Mouse (Mus musculus): ENCODE results near the gene Gsc2. TPM values are rescaled to one million over a fixed set of nuclear protein-coding genes. Genes with fewer than 3 reads are reported as not detected.

Gene Gsc2
- polyA plus RNA-seq, 1 experiment = not detected

- H3K4me3 ChIP-seq (ENCODE audit: insufficient read depth, low read length) = no peak overlapping the region
- H3K27ac ChIP-seq (ENCODE audit: insufficient read depth, low read length) = no peak overlapping the region
- H3K4me1 ChIP-seq (ENCODE audit: control insufficient read depth, insufficient read depth, low read length) = peaks cover 2% of the 10 kb centered on the region
- TF ChIP-seq CTCF (IDR thresholded peaks at IDR 0.05; ENCODE audit: borderline replicate concordance, insufficient read depth, low read length) = no peak
Observed at GRCm38 (mm10) chr16:17872995-17873394, 41.9 kb downstream of the Gsc2 start.

- TF ChIP-seq CTCF (IDR thresholded peaks at IDR 0.05; ENCODE audit: borderline replicate concordance, insufficient read depth, low read length) (no peak), POLR2A (IDR thresholded peaks at IDR 0.05; ENCODE audit: low read depth, low read length) (no peak)
- Histone ChIP-seq H3K4me1 (ENCODE audit: control insufficient read depth, insufficient read depth, low read length) (peaks cover 2% of the 10 kb centered on the region; the same call in 1 of the 2 replicates), H3K27ac (ENCODE audit: insufficient read depth, low read length) (no peak overlapping the region)
Observed at GRCm38 (mm10) chr16:17871248-17871647, 43.6 kb downstream of the Gsc2 start.

GRCm38 (mm10) chr16:17865770-17866169 lies 49.1 kb downstream of the Gsc2 start:
- TF ChIP-seq POLR2A (IDR thresholded peaks at IDR 0.05; ENCODE audit: low read depth, low read length) (no peak), CTCF (IDR thresholded peaks at IDR 0.05; ENCODE audit: borderline replicate concordance, insufficient read depth, low read length) (no peak)
- Histone ChIP-seq H3K27ac (ENCODE audit: insufficient read depth, low read length) (no peak overlapping the region), H3K4me3 (ENCODE audit: insufficient read depth, low read length) (no peak overlapping the region), H3K4me1 (ENCODE audit: control insufficient read depth, insufficient read depth, low read length) (no peaks in the 10 kb centered on the region)

More at GRCm38 (mm10) chr16:17871248-17871647, 43.6 kb downstream of the Gsc2 start:
- H3K4me3 ChIP-seq (ENCODE audit: insufficient read depth, low read length) = no peak overlapping the region

- Histone ChIP-seq H3K4me1 (ENCODE audit: control insufficient read depth, insufficient read depth, low read length) (no peaks in the 10 kb centered on the region), H3K27ac (ENCODE audit: insufficient read depth, low read length) (no peak overlapping the region), H3K4me3 (ENCODE audit: insufficient read depth, low read length) (no peak overlapping the region)
- TF ChIP-seq POLR2A (IDR thresholded peaks at IDR 0.05; ENCODE audit: low read depth, low read length) (no peak), CTCF (IDR thresholded peaks at IDR 0.05; ENCODE audit: borderline replicate concordance, insufficient read depth, low read length) (no peak)
Observed at GRCm38 (mm10) chr16:17865293-17865692, 49.6 kb downstream of the Gsc2 start.

Other genes starting within 250 kb of the Gsc2 start
- 65.3 and 67.2 TPM in 2 replicates for gene Med15, start 182.2 kb downstream of the Gsc2 start, polyA plus RNA-seq (2011; ENCODE audit: insufficient read length, low read depth, missing spikeins)
- 53.4 and 63.8 TPM in 2 replicates for gene Klhl22, start 155.4 kb downstream of the Gsc2 start, polyA plus RNA-seq (2011; ENCODE audit: insufficient read length, low read depth, missing spikeins)
- 46.1 and 46.5 TPM in 2 replicates for gene Scarf2, start 117.8 kb downstream of the Gsc2 start, polyA plus RNA-seq (2011; ENCODE audit: insufficient read length, low read depth, missing spikeins)
- gene B830017H08Rik, start 81.9 kb downstream of the Gsc2 start, polyA plus RNA-seq (2011; ENCODE audit: insufficient read length, low read depth, missing spikeins) = not detected in 2 replicates
- 0.90 and 1.4 TPM in 2 replicates for gene Car15, start 76.7 kb downstream of the Gsc2 start, polyA plus RNA-seq (2011; ENCODE audit: insufficient read length, low read depth, missing spikeins)
- 0.26 TPM in 1 of 2 replicates, not detected in the other for gene Gm20518, start 23.4 kb downstream of the Gsc2 start, polyA plus RNA-seq (2011; ENCODE audit: insufficient read length, low read depth, missing spikeins)
- gene Tssk1, start 20.8 kb downstream of the Gsc2 start, polyA plus RNA-seq (2011; ENCODE audit: insufficient read length, low read depth, missing spikeins) = not detected in 2 replicates
- 46.3 and 53.0 TPM in 2 replicates for gene Dgcr2, start 16.5 kb downstream of the Gsc2 start, polyA plus RNA-seq (2011; ENCODE audit: insufficient read length, low read depth, missing spikeins)
- not detected in 2 replicates for gene Tssk2, start 16.4 kb downstream of the Gsc2 start, polyA plus RNA-seq (2011; ENCODE audit: insufficient read length, low read depth, missing spikeins)
- 17.5 and 20.7 TPM in 2 replicates for gene Ess2, start 3.7 kb downstream of the Gsc2 start, polyA plus RNA-seq (2011; ENCODE audit: insufficient read length, low read depth, missing spikeins)
- gene Slc25a1, start 13.2 kb upstream of the Gsc2 start, polyA plus RNA-seq (2011; ENCODE audit: insufficient read length, low read depth, missing spikeins) = 77.8 and 111 TPM in 2 replicates
- not detected in 2 replicates for gene Vpreb2, start 65.4 kb upstream of the Gsc2 start, polyA plus RNA-seq (2011; ENCODE audit: insufficient read length, low read depth, missing spikeins)
- 26.1 and 34.5 TPM in 2 replicates for gene Dgcr6, start 137.8 kb upstream of the Gsc2 start, polyA plus RNA-seq (2011; ENCODE audit: insufficient read length, low read depth, missing spikeins)
- gene Prodh, start 175.1 kb upstream of the Gsc2 start, polyA plus RNA-seq (2011; ENCODE audit: insufficient read length, low read depth, missing spikeins) = 0.70 and 0.80 TPM in 2 replicates
- gene Rtn4r, start 212.6 kb upstream of the Gsc2 start, polyA plus RNA-seq (2011; ENCODE audit: insufficient read length, low read depth, missing spikeins) = 1.2 and 1.4 TPM in 2 replicates